Mouse (Mus musculus) midbrain, embryonic 15.5 days (tissue): ENCODE measurements around the gene Foxj3. TPM values are rescaled to one million over a fixed set of nuclear protein-coding genes. Genes with fewer than 3 reads are reported as not detected.
"Not testable (repeated sequence)": the region's sequence is repeated elsewhere in the genome, so short reads cannot be mapped to it uniquely, and the experiment has no call there.

Experiments
- ATAC-seq: fragments of 200-750 bp; cut with Nextera tagmentation; replicated peaks from 2 replicates; pipeline ENCODE4 v1.8.0; 2017; ENCODE audit warnings: moderate TSS enrichment
- H3K27ac ChIP-seq: fragments of 300-500 bp; sonication (generic); 2 replicates; pipeline ENCODE4 v1.5.1; 2015; ENCODE audit warnings: mild to moderate bottlenecking, inconsistent platforms
- H3K27me3 ChIP-seq: fragments of 300-500 bp; sonication (generic); replicated peaks from 2 replicates; pipeline ENCODE4 v1.6.1; 2015; ENCODE audit warnings: inconsistent platforms
- H3K36me3 ChIP-seq: fragments of 300-500 bp; sonication (generic); replicated peaks from 2 replicates; pipeline ENCODE4 v1.6.1; 2015; ENCODE audit warnings: inconsistent platforms
- H3K4me1 ChIP-seq: fragments of 300-500 bp; sonication (generic); 2 replicates; pipeline ENCODE4 v1.6.1; 2015; ENCODE audit warnings: inconsistent platforms
- H3K4me2 ChIP-seq: fragments of 300-500 bp; sonication (generic); 2 replicates; pipeline ENCODE4 v1.6.1; 2015; ENCODE audit warnings: inconsistent platforms, mild to moderate bottlenecking, moderate library complexity
- H3K4me3 ChIP-seq: fragments of 300-500 bp; sonication (generic); 2 replicates; pipeline ENCODE4 v1.5.1; 2015; ENCODE audit warnings: mild to moderate bottlenecking, inconsistent platforms
- H3K9ac ChIP-seq: fragments of 300-500 bp; sonication (generic); 2 replicates; pipeline ENCODE4 v1.6.1; 2015; ENCODE audit warnings: mild to moderate bottlenecking, inconsistent platforms
- H3K9me3 ChIP-seq: fragments of 300-500 bp; sonication (generic); 2 replicates; pipeline ENCODE4 v1.6.1; 2016; ENCODE audit warnings: inconsistent platforms
- WGBS: fragments of 180-500 bp; shearing (Covaris S2); methylation state at CpG from one replicate; pipeline ENCODE4 v1.1.7; 2015; ENCODE audit warnings: mixed read lengths; 5-methylcytosine and 5-hydroxymethylcytosine counted together
- polyA plus RNA-seq: library from polyadenylated mRNA; unstranded; fragments of >200 nt; fragmentation: Nextera tagmentation; extraction: Ambion mirVana; gene quantifications from 2 replicates; pipeline ENCODE4 v1.2.1, GENCODE M21; 2015

Gene Foxj3
- polyA plus RNA-seq, 1 experiment from 2014 or later = 38.2 TPM

DNA sequence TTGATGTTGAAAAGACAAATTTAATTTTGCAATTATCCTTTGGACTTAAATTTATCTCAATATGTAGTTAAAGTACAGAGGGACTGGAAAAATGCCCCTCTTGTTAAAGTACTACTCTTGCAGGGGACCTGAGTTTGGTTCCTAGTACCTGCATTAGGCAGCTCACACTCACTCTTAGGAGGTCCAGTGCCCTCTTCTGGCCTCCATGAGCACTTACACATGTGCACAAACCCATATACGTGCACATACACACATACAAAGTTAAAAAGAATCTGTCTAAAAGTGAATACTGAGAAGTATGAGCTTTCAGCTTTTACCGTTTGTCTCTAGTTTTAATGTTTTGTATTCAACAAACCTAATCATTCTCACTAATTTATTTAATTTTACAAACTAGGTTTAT, 51.2 kb downstream of the Foxj3 start:
- Histone ChIP-seq H3K9me3 (no peaks in the 10 kb centered on the region), H3K27me3 (no peaks in the 10 kb centered on the region), H3K4me3 (no peak overlapping the region), H3K27ac (no peak overlapping the region), H3K36me3 (peaks cover 11% of the 10 kb centered on the region; the same call in 1 of the 2 replicates), H3K4me2 (no peak overlapping the region), H3K4me1 (0 out of 2 replicates have a peak, but pooled peaks cover 4% of the 10 kb centered on the region), H3K9ac (no peak overlapping the region)
- WGBS = 91% methylated on average over 2 of the region's 2 CpGs
- no peak for ATAC-seq

DNA sequence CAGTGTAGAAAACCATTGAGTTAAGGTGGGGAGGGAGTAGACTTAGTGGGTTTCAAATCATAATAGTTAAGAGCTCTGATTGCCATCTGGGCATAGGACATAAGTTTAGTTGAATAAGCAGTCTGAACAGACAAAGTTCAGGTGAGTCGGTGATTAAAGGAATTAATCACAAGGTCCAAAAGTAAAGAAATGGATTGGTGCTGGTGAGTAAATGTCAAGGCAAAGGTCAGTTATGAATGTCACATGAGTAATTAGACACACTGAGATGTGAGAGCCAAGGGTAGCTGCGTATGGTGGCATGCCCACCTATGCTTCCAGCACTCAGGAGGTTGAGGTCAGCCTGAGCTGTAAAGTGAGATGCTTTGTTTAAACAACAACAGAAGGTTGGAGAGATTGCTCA, 52.6 kb downstream of the Foxj3 start:
- Histone ChIP-seq H3K9ac (no peak overlapping the region), H3K27ac (no peak overlapping the region), H3K27me3 (no peaks in the 10 kb centered on the region), H3K9me3 (no peaks in the 10 kb centered on the region), H3K4me3 (no peak overlapping the region), H3K4me1 (0 out of 2 replicates have a peak, but pooled peaks cover 4% of the 10 kb centered on the region), H3K36me3 (peaks cover 11% of the 10 kb centered on the region; the same call in 1 of the 2 replicates), H3K4me2 (no peak overlapping the region)
- WGBS = 86% methylated on average over 2 of the region's 2 CpGs
- no peak for ATAC-seq

GRCm38 (mm10) chr4:119590027-119590426, 53.2 kb downstream of the Foxj3 start:
- no peak for ATAC-seq
- H3K4me3 ChIP-seq = no peak overlapping the region
- H3K4me1 ChIP-seq = 0 out of 2 replicates have a peak, but pooled peaks cover 4% of the 10 kb centered on the region
- H3K9me3 ChIP-seq = no peaks in the 10 kb centered on the region
- 79% methylated on average over 1 of the region's 1 CpGs for WGBS
- no peaks in the 10 kb centered on the region for H3K27me3 ChIP-seq
- peaks cover 11% of the 10 kb centered on the region; the same call in 1 of the 2 replicates for H3K36me3 ChIP-seq
- no peak overlapping the region for H3K27ac ChIP-seq
- H3K4me2 ChIP-seq = no peak overlapping the region
- H3K9ac ChIP-seq = no peak overlapping the region

DNA sequence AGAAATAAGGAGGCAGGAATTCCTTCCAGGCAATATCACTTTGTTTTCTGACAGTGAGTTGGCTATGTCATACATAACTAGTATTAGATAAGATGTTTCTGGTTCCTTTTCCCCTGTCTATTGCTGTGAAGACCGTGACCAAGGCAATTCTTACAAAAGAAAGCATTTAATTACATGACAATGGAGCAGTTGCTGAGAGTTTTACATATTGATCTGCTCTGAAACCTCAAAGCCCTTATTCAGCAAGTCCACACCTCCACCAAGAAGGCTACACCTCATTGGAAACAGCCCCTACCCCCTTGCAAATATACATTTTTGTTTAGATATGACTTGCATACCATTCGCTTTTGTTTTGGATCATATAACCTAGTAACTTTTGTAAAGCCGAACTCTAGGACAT, 55.7 kb downstream of the Foxj3 start:
- WGBS = 65% methylated on average over 3 of the region's 3 CpGs
- Histone ChIP-seq H3K4me1 (0 out of 2 replicates have a peak, but pooled peaks cover 4% of the 10 kb centered on the region), H3K27ac (no peak overlapping the region), H3K9me3 (no peaks in the 10 kb centered on the region), H3K4me3 (no peak overlapping the region), H3K36me3 (no peaks in the 10 kb centered on the region), H3K4me2 (no peak overlapping the region), H3K9ac (no peak overlapping the region), H3K27me3 (no peaks in the 10 kb centered on the region)
- no peak for ATAC-seq

DNA sequence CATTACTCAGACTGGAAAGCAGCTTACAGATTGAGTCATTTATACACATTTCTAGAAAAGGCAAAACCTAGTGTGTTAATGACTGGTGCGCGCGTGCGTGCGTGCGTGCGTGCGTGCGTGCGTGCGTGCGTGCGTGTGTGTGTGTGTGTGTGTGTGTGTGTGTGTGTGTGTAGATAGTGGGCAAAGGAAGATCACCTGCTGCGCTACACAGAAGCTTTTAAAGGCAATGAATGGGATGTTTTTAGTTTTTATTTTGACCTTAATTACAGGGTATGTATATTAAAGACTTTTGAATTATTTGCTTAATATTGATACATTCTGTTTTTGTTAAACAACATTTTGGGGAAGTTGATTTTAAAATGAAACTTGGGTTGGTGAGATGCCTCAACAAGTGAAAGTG, 57.5 kb downstream of the Foxj3 start:
- ATAC-seq = no peak
- Histone ChIP-seq H3K4me3 (no peak overlapping the region), H3K36me3 (no peaks in the 10 kb centered on the region), H3K9me3 (no peaks in the 10 kb centered on the region), H3K9ac (no peak overlapping the region), H3K4me1 (0 out of 2 replicates have a peak, but pooled peaks cover 4% of the 10 kb centered on the region), H3K4me2 (no peak overlapping the region), H3K27me3 (no peaks in the 10 kb centered on the region), H3K27ac (no peak overlapping the region)
- 98% methylated on average over 14 of the region's 14 CpGs for WGBS

GRCm38 (mm10) chr4:119599605-119600004, 62.8 kb downstream of the Foxj3 start:
- H3K27ac ChIP-seq = no peak overlapping the region
- H3K27me3 ChIP-seq = no peaks in the 10 kb centered on the region
- H3K36me3 ChIP-seq = no peaks in the 10 kb centered on the region
- no peak overlapping the region for H3K4me2 ChIP-seq
- 70% methylated on average over 1 of the region's 1 CpGs for WGBS
- no peak overlapping the region for H3K9ac ChIP-seq
- no peaks in the 10 kb centered on the region for H3K4me1 ChIP-seq
- H3K9me3 ChIP-seq = no peaks in the 10 kb centered on the region
- ATAC-seq = no peak
- no peak overlapping the region for H3K4me3 ChIP-seq

GRCm38 (mm10) chr4:119609488-119609887, 72.7 kb downstream of the Foxj3 start:
- Histone ChIP-seq H3K4me3 (no peak overlapping the region), H3K36me3 (no peaks in the 10 kb centered on the region; the same call in 1 of the 2 replicates), H3K9me3 (no peaks in the 10 kb centered on the region), H3K9ac (no peak overlapping the region), H3K27ac (no peak overlapping the region), H3K4me1 (peaks cover 5% of the 10 kb centered on the region; the same call in 1 of the 2 replicates), H3K4me2 (no peak overlapping the region), H3K27me3 (no peaks in the 10 kb centered on the region)
- ATAC-seq = no peak
- 97% methylated on average over 1 of the region's 1 CpGs for WGBS

- no peak for ATAC-seq
- H3K9me3 ChIP-seq = no peaks in the 10 kb centered on the region
- H3K4me2 ChIP-seq = no peak overlapping the region
- peak overlapping the region; percentile 48; the same call in 1 of the 2 replicates for H3K27ac ChIP-seq
- 68% methylated on average over 1 of the region's 1 CpGs for WGBS
- H3K9ac ChIP-seq = no peak overlapping the region
- peaks cover 8% of the 10 kb centered on the region; the same call in 1 of the 2 replicates for H3K4me1 ChIP-seq
- no peak overlapping the region for H3K4me3 ChIP-seq
- H3K27me3 ChIP-seq = no peaks in the 10 kb centered on the region
- no peaks in the 10 kb centered on the region for H3K36me3 ChIP-seq
These were observed 77.3 kb downstream of the Foxj3 start for GRCm38 (mm10) chr4:119614078-119614477.

- Histone ChIP-seq H3K27me3 (no peaks in the 10 kb centered on the region), H3K27ac (no peak overlapping the region), H3K9ac (no peak overlapping the region), H3K4me3 (no peak overlapping the region), H3K4me1 (peaks cover 8% of the 10 kb centered on the region; the same call in 1 of the 2 replicates), H3K36me3 (0 out of 2 replicates have a peak, but pooled peaks cover 3% of the 10 kb centered on the region), H3K9me3 (no peaks in the 10 kb centered on the region), H3K4me2 (no peak overlapping the region)
- 91% methylated on average over 4 of the region's 4 CpGs for WGBS
- ATAC-seq = no peak
These were observed 77.9 kb downstream of the Foxj3 start for GRCm38 (mm10) chr4:119614724-119615123.

GRCm38 (mm10) chr4:119626081-119626645, 89.4 kb downstream of the Foxj3 start:
- peak overlapping the region; percentile 38; the same call in 1 of the 2 replicates for H3K27ac ChIP-seq
- no peak for ATAC-seq
- H3K9me3 ChIP-seq = no peaks in the 10 kb centered on the region
- no peak overlapping the region for H3K4me2 ChIP-seq
- no peaks in the 10 kb centered on the region for H3K27me3 ChIP-seq
- 20% methylated on average over 7 of the region's 7 CpGs for WGBS
- no peak overlapping the region for H3K9ac ChIP-seq
- peaks cover 15% of the 10 kb centered on the region for H3K4me1 ChIP-seq
- H3K4me3 ChIP-seq = no peak overlapping the region
- H3K36me3 ChIP-seq = peaks cover 13% of the 10 kb centered on the region; the same call in 1 of the 2 replicates

GRCm38 (mm10) chr4:119626876-119627275, 90.1 kb downstream of the Foxj3 start:
- Histone ChIP-seq H3K4me3 (no peak overlapping the region), H3K4me1 (peaks cover 15% of the 10 kb centered on the region), H3K36me3 (peaks cover 10% of the 10 kb centered on the region; the same call in 1 of the 2 replicates), H3K27me3 (no peaks in the 10 kb centered on the region), H3K27ac (peak overlapping the region; percentile 67), H3K9me3 (no peaks in the 10 kb centered on the region), H3K4me2 (no peak overlapping the region), H3K9ac (no peak overlapping the region)
- WGBS = 69% methylated on average over 3 of the region's 3 CpGs
- no peak for ATAC-seq

GRCm38 (mm10) chr4:119627317-119627716, 90.5 kb downstream of the Foxj3 start:
- H3K27ac ChIP-seq = peak overlapping the region; percentile 67
- 55% methylated on average over 4 of the region's 4 CpGs for WGBS
- ATAC-seq = no peak

GRCm38 (mm10) chr4:119628363-119628762, 91.6 kb downstream of the Foxj3 start:
- H3K4me2 ChIP-seq, H3K27me3 ChIP-seq, H3K4me3 ChIP-seq, H3K36me3 ChIP-seq, H3K9me3 ChIP-seq, H3K9ac ChIP-seq: not testable (repeated sequence)
- ATAC-seq = peak; percentile 41; the same call in 1 of the 2 replicates
- H3K27ac ChIP-seq = peak overlapping the region; percentile 67; the same call in 1 of the 2 replicates
- H3K4me1 ChIP-seq = peaks cover 25% of the 10 kb centered on the region
- 70% methylated on average over 4 of the region's 4 CpGs for WGBS

More at GRCm38 (mm10) chr4:119627317-119627716, 90.5 kb downstream of the Foxj3 start:
- no peaks in the 10 kb centered on the region for H3K9me3 ChIP-seq
- no peak overlapping the region for H3K4me2 ChIP-seq
- peaks cover 10% of the 10 kb centered on the region; the same call in 1 of the 2 replicates for H3K36me3 ChIP-seq
- H3K9ac ChIP-seq = no peak overlapping the region
- no peaks in the 10 kb centered on the region for H3K27me3 ChIP-seq
- no peak overlapping the region for H3K4me3 ChIP-seq
- peaks cover 15% of the 10 kb centered on the region for H3K4me1 ChIP-seq
